Mouse (Mus musculus) midbrain, embryonic 15.5 days (tissue): ENCODE results near the gene Tldc2. TPM values are rescaled to one million over a fixed set of nuclear protein-coding genes. Genes with fewer than 3 reads are reported as not detected.
A peak's percentile ranks its signal among the peaks of the same experiment; 100 is the strongest.

ENCODE experiments used
- ATAC-seq: fragments of 200-750 bp; cut with Nextera tagmentation; replicated peaks from 2 replicates; pipeline ENCODE4 v1.8.0; 2017; ENCODE audit warnings: moderate TSS enrichment
- H3K27ac ChIP-seq: fragments of 300-500 bp; sonication (generic); 2 replicates; pipeline ENCODE4 v1.5.1; 2015; ENCODE audit warnings: mild to moderate bottlenecking, inconsistent platforms
- H3K27me3 ChIP-seq: fragments of 300-500 bp; sonication (generic); replicated peaks from 2 replicates; pipeline ENCODE4 v1.6.1; 2015; ENCODE audit warnings: inconsistent platforms
- H3K36me3 ChIP-seq: fragments of 300-500 bp; sonication (generic); replicated peaks from 2 replicates; pipeline ENCODE4 v1.6.1; 2015; ENCODE audit warnings: inconsistent platforms
- H3K4me1 ChIP-seq: fragments of 300-500 bp; sonication (generic); 2 replicates; pipeline ENCODE4 v1.6.1; 2015; ENCODE audit warnings: inconsistent platforms
- H3K4me2 ChIP-seq: fragments of 300-500 bp; sonication (generic); 2 replicates; pipeline ENCODE4 v1.6.1; 2015; ENCODE audit warnings: inconsistent platforms, mild to moderate bottlenecking, moderate library complexity
- H3K4me3 ChIP-seq: fragments of 300-500 bp; sonication (generic); 2 replicates; pipeline ENCODE4 v1.5.1; 2015; ENCODE audit warnings: mild to moderate bottlenecking, inconsistent platforms
- H3K9ac ChIP-seq: fragments of 300-500 bp; sonication (generic); 2 replicates; pipeline ENCODE4 v1.6.1; 2015; ENCODE audit warnings: mild to moderate bottlenecking, inconsistent platforms
- H3K9me3 ChIP-seq: fragments of 300-500 bp; sonication (generic); 2 replicates; pipeline ENCODE4 v1.6.1; 2016; ENCODE audit warnings: inconsistent platforms
- WGBS: fragments of 180-500 bp; shearing (Covaris S2); methylation state at CpG from one replicate; pipeline ENCODE4 v1.1.7; 2015; ENCODE audit warnings: mixed read lengths; 5-methylcytosine and 5-hydroxymethylcytosine counted together
- polyA plus RNA-seq: library from polyadenylated mRNA; unstranded; fragments of >200 nt; fragmentation: Nextera tagmentation; extraction: Ambion mirVana; gene quantifications from 2 replicates; pipeline ENCODE4 v1.2.1, GENCODE M21; 2015

Tldc2 gene
- polyA plus RNA-seq, result not detected in 2 replicates

DNA sequence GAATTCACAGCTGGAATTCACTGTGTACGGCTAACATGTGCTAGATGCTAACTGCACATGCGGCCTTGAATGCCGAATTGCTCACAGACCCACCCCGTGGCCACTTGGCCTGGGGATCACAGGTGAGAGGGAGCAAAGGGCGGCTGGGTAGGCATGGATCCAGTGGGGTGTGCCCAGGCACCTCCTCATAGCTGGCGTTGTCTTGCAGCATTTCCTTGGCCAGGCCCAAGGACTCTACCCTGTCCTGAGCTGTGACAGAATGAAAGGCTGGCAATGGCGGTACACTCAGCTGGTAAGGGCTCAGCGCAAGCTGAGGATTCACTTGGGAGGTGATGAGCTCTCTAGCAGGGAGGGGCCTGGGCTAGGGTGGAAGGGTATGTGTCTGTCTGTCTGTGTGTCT is at the start of gene Tldc2:
Tldc2 (plus strand) TSS at position 260 of the 400 bp plus-strand sequence.
- H3K4me1 ChIP-seq, result 0 out of 2 replicates have a peak, but pooled peaks cover 5% of the 10 kb centered on the region
- whole genome bisulfite sequencing, result 83% methylated on average over 8 of the region's 8 CpGs
- no peaks in the 10 kb centered on the region for H3K9me3 ChIP-seq
- no peak within 1 kb of the TSS for H3K9ac ChIP-seq
- H3K4me2 ChIP-seq, result no peak within 1 kb of the TSS
- no peak within 1 kb of the TSS for H3K27ac ChIP-seq
- H3K36me3 ChIP-seq, result no peaks in the 10 kb centered on the region
- no peak for ATAC-seq
- no peak within 1 kb of the TSS for H3K4me3 ChIP-seq
- no peaks in the 10 kb centered on the region for H3K27me3 ChIP-seq

DNA sequence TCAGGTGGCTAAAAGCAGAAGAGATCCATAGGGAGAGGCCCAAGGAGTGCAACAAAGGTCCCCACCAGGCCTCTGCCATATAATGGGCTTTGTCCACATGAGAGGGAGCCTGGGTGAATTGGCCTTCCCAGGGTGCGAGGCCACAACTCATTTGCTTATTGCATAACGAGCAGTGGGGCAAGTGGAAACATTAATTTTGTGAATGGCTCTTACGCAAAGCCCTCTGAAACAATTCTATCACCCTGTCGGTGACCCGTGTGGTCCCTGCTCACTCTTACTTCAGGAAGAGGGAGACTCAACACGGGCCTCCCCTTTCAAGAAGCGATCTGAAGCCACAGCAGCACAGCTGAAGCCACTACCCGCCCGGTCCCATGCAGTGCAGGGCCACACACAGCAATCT is 49.6 kb upstream of the Tldc2 start:
- H3K9me3 ChIP-seq, result no peaks in the 10 kb centered on the region
- H3K9ac ChIP-seq, result no peak overlapping the region
- no peak overlapping the region for H3K4me2 ChIP-seq
- H3K27ac ChIP-seq, result no peak overlapping the region
- H3K4me1 ChIP-seq, result no peaks in the 10 kb centered on the region
- H3K27me3 ChIP-seq, result no peaks in the 10 kb centered on the region
- H3K4me3 ChIP-seq, result no peak overlapping the region
- H3K36me3 ChIP-seq, result peaks cover 56% of the 10 kb centered on the region
- WGBS, result 81% methylated on average over 9 of the region's 9 CpGs
- ATAC-seq, result no peak

DNA sequence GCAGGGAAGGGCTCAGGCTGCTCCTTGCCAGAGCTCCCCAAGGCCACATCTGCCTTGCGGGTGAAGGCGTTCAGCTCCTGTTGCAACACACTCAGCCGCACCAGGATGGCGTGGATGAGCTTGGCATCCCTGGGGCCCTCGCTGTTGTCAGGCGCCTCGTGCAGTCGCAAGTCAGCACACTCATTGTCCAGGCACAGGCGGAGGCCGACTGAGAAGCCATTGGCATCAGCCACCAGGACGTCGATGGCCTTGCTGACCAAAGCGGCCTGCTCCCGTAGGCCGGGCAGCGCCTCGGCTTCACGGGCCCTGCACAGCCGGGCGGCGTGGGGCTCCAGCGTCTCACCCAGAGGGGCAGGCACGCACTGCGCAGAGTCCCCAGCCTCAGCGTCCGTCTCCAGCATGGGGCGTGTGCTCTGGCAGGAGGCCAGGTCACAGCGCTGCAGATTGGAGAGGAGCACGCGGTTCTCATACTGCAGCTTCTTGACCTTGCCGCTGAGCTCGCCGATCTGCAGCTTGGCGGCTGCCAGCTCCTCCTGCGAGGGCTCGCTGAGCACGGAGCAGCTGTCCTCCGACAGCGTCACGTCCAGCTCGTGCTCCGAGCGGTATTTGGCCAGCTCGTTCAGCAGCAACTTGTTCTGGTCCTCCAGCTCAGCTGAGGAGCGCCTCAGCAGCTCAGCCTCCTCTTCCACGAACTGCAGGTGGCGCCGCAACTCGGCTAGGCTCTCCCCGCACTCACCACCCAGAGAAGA is 46.8 kb upstream of the Tldc2 start:
- H3K4me1 ChIP-seq, result 0 out of 2 replicates have a peak, but pooled peaks cover 6% of the 10 kb centered on the region
- no peak overlapping the region for H3K4me3 ChIP-seq
- peaks cover 49% of the 10 kb centered on the region for H3K36me3 ChIP-seq
- 81% methylated on average over 50 of the region's 50 CpGs for WGBS
- H3K27ac ChIP-seq, result 0 out of 2 replicates have a peak overlapping the region, but pooled peaks have one; percentile 21
- H3K4me2 ChIP-seq, result no peak overlapping the region
- H3K9me3 ChIP-seq, result no peaks in the 10 kb centered on the region
- no peak overlapping the region for H3K9ac ChIP-seq
- no peaks in the 10 kb centered on the region for H3K27me3 ChIP-seq
- ATAC-seq, result no peak; the same call in 1 of the 2 replicates

DNA sequence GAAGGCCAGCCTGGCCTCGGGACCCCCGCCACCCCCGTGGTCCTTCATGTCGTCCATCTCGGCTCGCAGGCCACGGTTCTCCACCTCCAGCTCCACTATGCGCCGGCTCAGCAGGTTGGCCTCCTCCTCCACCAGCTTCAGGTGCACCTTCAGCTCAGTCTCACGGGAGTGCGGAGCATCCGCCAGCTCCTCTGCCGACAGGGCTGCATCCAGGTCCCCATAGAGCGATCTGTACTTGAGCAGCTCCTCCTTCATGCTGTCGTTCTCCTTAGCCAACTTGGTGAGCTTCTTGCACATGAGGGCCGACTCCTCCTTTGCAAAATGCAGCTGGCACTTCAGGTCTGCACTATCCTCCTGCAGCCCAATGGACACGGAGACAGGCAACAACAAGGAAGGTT is 46.2 kb upstream of the Tldc2 start:
- Histone ChIP-seq H3K4me2 (no peak overlapping the region), H3K9ac (no peak overlapping the region), H3K27ac (peak overlapping the region; percentile 21; the same call in 1 of the 2 replicates), H3K4me1 (0 out of 2 replicates have a peak, but pooled peaks cover 6% of the 10 kb centered on the region), H3K4me3 (no peak overlapping the region), H3K9me3 (no peaks in the 10 kb centered on the region), H3K27me3 (no peaks in the 10 kb centered on the region), H3K36me3 (peaks cover 51% of the 10 kb centered on the region)
- WGBS, result 84% methylated on average over 17 of the region's 17 CpGs
- no peak for ATAC-seq

DNA sequence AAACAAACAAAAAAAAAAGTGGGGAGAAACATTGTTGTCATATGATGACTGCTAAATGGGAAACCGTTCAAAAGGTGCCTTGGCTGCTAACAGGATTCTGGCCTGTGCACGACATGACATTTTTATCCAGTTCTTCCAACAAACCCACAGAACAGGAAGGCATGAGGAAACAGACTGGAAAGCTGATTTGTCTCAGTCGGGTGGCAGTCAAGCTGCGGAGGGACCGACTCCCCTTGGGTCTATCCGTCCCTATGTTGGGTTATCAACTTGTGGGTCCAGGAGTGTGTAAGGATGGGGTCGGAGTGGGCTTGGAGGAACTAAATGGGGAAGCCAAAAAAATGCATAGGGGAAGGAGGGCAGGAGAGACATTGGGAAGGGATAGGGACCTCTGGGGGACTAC is 45.4 kb upstream of the Tldc2 start:
- Histone ChIP-seq H3K36me3 (peaks cover 49% of the 10 kb centered on the region), H3K9ac (no peak overlapping the region), H3K4me2 (no peak overlapping the region), H3K27ac (no peak overlapping the region), H3K9me3 (no peaks in the 10 kb centered on the region), H3K27me3 (no peaks in the 10 kb centered on the region), H3K4me3 (no peak overlapping the region), H3K4me1 (0 out of 2 replicates have a peak, but pooled peaks cover 6% of the 10 kb centered on the region)
- 90% methylated on average over 7 of the region's 7 CpGs for WGBS
- ATAC-seq, result no peak

DNA sequence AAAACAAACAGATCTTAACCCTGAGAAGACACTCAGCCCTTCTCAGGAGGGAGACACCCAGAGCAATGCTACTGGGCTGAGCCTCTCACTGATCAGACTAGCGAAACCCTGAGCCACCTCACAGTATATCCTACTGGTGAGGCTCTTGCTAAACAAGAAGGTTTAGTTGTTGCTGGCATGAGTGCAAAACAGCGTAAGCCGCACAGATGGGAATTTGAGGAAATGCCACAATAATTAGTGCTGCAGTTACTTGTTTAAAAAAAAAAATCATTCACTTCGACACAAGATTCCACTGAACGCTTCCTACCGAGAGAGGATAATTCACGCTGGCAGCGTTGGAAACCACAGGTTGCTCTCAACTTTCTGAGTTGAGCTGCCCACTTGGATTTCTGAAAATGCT is 43.3 kb upstream of the Tldc2 start:
- Histone ChIP-seq H3K4me3 (no peak overlapping the region), H3K27ac (no peak overlapping the region), H3K27me3 (no peaks in the 10 kb centered on the region), H3K4me2 (no peak overlapping the region), H3K4me1 (peaks cover 19% of the 10 kb centered on the region), H3K9me3 (no peaks in the 10 kb centered on the region), H3K36me3 (peaks cover 40% of the 10 kb centered on the region), H3K9ac (no peak overlapping the region)
- 84% methylated on average over 8 of the region's 8 CpGs for WGBS
- no peak for ATAC-seq

DNA sequence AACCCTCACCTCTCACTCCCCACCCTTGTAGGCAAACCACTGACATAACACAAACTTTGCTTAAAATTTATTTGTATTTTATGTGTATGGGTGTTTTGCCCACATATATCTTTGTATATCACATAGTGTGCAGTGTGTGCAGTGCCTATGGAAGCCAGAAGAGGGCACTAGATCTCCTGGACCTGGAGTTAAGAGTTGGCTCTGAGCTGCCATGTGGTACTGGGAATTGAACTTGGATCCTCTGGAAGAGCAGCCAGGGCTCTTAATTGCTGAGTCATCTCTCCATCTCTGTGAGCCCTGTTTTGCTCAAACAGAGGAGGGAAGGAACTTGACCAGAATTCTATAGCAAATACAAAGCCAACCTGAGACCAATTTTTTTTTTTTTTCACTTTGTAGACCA is 42.9 kb upstream of the Tldc2 start:
- no peak for ATAC-seq
- H3K9me3 ChIP-seq, result no peaks in the 10 kb centered on the region
- H3K4me2 ChIP-seq, result no peak overlapping the region
- H3K4me3 ChIP-seq, result no peak overlapping the region
- no peak overlapping the region for H3K27ac ChIP-seq
- peaks cover 40% of the 10 kb centered on the region for H3K36me3 ChIP-seq
- H3K9ac ChIP-seq, result no peak overlapping the region
- H3K27me3 ChIP-seq, result no peaks in the 10 kb centered on the region
- H3K4me1 ChIP-seq, result peaks cover 24% of the 10 kb centered on the region

DNA sequence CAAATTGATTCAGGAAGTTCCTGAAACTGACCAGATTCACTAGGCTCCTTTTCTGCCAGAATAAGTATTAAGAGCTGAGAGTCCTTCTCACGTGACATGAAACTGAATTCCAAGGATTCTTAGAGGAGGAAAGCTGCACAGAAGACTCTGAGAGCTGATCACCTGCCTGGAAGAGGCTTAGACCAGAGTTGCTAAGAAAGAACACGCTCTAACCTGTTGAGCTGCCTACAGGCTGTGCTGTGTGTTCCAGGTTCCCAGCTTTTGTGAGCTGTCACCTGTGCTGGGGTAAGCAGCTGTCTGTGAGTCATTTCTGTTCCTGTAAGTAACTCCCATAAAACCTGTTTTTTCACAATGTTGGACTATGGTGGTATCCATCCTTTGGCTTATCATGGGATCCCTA is 40.9 kb upstream of the Tldc2 start:
- Histone ChIP-seq H3K9me3 (no peaks in the 10 kb centered on the region), H3K4me1 (peaks cover 43% of the 10 kb centered on the region), H3K27me3 (no peaks in the 10 kb centered on the region), H3K9ac (no peak overlapping the region), H3K4me2 (no peak overlapping the region), H3K27ac (no peak overlapping the region), H3K36me3 (peaks cover 25% of the 10 kb centered on the region), H3K4me3 (no peak overlapping the region)
- WGBS, result 97% methylated on average over 2 of the region's 2 CpGs
- no peak for ATAC-seq

DNA sequence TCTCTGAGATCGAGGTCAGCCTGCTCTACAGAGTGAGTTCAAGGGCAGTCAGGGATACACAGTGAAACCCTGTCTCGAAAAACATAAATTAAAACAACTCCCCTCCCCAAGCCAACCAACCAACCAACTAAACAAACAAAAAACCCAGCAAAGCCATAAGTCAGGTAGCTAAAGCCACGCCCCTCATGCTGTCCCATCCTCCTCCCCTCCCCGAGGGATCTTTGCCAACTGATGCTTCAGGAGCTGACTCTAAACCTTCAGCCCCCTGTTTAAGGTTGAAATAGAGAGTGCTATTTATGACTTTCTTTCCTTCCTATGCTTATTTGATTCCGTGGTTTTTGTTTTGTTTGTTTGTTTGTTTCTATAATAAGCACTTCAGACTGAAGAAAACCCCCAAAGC is 39.9 kb upstream of the Tldc2 start:
- peaks cover 51% of the 10 kb centered on the region for H3K4me1 ChIP-seq
- H3K27ac ChIP-seq, result peak overlapping the region; percentile 87; the same call in 1 of the 2 replicates
- no peak overlapping the region for H3K9ac ChIP-seq
- H3K27me3 ChIP-seq, result no peaks in the 10 kb centered on the region
- no peak overlapping the region for H3K4me3 ChIP-seq
- WGBS, result 92% methylated on average over 5 of the region's 5 CpGs
- H3K4me2 ChIP-seq, result no peak overlapping the region
- no peak for ATAC-seq
- H3K9me3 ChIP-seq, result no peaks in the 10 kb centered on the region
- peaks cover 17% of the 10 kb centered on the region for H3K36me3 ChIP-seq

DNA sequence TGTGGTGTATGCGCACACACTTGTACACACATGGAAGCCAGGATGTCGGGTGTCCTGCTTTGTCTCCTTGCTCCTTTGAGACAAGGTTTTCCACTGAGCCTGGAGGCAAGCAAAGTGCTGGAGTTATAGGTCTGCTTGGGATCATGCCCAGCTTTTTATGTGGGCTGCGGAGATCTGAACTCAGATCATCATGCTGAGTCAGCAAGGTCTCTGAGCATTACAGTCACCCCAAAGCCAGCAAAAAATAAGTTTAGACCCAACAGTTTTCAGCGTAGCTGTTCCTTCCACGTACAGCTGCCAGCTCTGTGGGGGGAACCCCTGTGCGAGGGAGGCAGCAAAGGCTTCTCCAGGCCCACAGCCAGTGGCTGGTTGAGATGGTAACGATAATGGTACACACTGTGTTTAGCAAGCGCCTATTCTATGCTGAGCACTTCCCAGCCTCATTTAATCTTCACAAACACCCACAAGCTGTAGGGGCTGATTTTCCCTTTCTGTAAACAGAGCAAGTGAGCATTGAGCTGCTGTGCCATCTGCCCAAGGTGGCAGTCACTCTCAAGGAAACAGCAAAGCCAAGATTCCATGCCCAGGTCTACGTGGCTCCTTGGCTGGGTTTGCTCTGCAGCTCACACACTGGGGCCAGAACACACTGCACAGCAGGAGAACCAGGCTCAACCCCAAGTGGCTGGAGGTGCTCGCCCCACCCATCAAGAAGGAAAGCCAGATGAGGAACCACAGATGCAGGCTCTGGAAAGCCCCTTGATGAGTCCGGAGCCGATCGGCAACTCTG is 38.3 kb upstream of the Tldc2 start:
- H3K9me3 ChIP-seq, result no peaks in the 10 kb centered on the region
- peak overlapping the region; percentile 87 for H3K27ac ChIP-seq
- no peak for ATAC-seq
- no peak overlapping the region for H3K9ac ChIP-seq
- peaks cover 53% of the 10 kb centered on the region for H3K4me1 ChIP-seq
- H3K4me3 ChIP-seq, result no peak overlapping the region
- peaks cover 26% of the 10 kb centered on the region for H3K36me3 ChIP-seq
- no peaks in the 10 kb centered on the region for H3K27me3 ChIP-seq
- 77% methylated on average over 13 of the region's 13 CpGs for WGBS
- H3K4me2 ChIP-seq, result no peak overlapping the region

DNA sequence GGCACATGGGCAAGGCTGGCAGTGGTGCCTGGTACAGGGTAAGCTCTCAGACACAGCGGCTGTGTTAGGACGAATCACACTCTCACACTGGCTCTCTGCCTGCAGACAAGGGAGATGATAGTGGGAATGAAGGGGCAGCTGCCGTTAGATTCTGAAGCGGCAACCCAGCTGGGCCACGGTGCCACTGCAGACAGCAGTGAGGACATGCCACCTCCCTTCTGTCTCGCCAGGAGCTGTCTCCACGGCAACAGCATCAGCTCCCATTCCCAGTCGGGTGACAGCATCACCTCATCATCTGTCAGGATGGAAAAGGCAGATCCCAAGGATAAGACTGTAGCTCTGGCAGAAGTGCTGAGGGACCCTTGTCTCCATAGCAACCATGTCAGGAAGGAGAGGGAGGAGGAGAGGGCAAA is 37.0 kb upstream of the Tldc2 start:
- H3K27me3 ChIP-seq, result no peaks in the 10 kb centered on the region
- peaks cover 60% of the 10 kb centered on the region for H3K4me1 ChIP-seq
- peak overlapping the region; percentile 87 for H3K27ac ChIP-seq
- ATAC-seq, result peak; percentile 90
- H3K9ac ChIP-seq, result peak overlapping the region; percentile 20; the same call in 1 of the 2 replicates
- H3K4me2 ChIP-seq, result peak overlapping the region; percentile 31
- H3K36me3 ChIP-seq, result peaks cover 27% of the 10 kb centered on the region
- WGBS, result 8% methylated on average over 8 of the region's 8 CpGs
- no peak overlapping the region; the same call in 1 of the 2 replicates for H3K4me3 ChIP-seq
- no peaks in the 10 kb centered on the region for H3K9me3 ChIP-seq

DNA sequence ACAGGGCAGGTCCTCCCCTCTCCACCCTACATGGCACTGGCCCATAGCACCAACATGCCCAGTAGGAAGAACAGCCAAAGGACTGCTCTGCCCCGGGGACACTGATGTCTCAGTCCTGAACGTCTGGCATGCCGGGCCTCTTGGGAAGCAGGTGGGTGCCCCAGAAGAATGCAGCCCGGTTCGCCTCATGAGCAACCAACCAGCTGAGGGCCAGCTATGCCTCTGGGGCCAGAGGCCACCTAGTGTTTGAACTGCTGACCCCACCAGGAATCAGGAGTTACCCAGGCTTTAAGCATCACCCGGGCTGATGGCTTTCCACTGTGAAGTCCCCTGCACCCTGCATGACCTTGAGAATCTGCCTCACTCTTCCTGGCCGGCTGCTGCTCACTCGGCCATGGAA is 34.4 kb upstream of the Tldc2 start:
- Histone ChIP-seq H3K27ac (peak overlapping the region; percentile 43; the same call in 1 of the 2 replicates), H3K27me3 (no peaks in the 10 kb centered on the region), H3K4me1 (peaks cover 62% of the 10 kb centered on the region), H3K4me3 (no peak overlapping the region), H3K9ac (no peak overlapping the region), H3K9me3 (no peaks in the 10 kb centered on the region), H3K4me2 (no peak overlapping the region), H3K36me3 (peaks cover 23% of the 10 kb centered on the region)
- WGBS, result 83% methylated on average over 8 of the region's 8 CpGs
- no peak for ATAC-seq
